Mouse (Mus musculus) stomach, embryonic 16.5 days (tissue): ENCODE results near the gene Traf3ip2. TPM values are rescaled to one million over a fixed set of nuclear protein-coding genes. Genes with fewer than 3 reads are reported as not detected.

Experiments used
- ATAC-seq: fragments of 200-750 bp; cut with Nextera tagmentation; 2 replicates; pipeline ENCODE4 v1.8.0; 2017; ENCODE audit warnings: moderate number of reproducible peaks, moderate TSS enrichment; ENCODE audit not compliant: insufficient read depth, low FRiP score
- H3K27ac ChIP-seq: fragments of 300-500 bp; sonication (generic); 2 replicates; pipeline ENCODE4 v1.5.1; 2014; ENCODE audit warnings: low read length
- H3K27me3 ChIP-seq: fragments of 300-500 bp; sonication (generic); 2 replicates; pipeline ENCODE4 v1.6.1; 2014; ENCODE audit warnings: low read length, control low read depth, mixed read lengths; ENCODE audit not compliant: control insufficient read depth, insufficient read depth
- H3K36me3 ChIP-seq: fragments of 300-500 bp; sonication (generic); 2 replicates; pipeline ENCODE4 v1.6.1; 2014; ENCODE audit warnings: low read length; ENCODE audit not compliant: control insufficient read depth, insufficient read depth
- H3K4me1 ChIP-seq: fragments of 300-500 bp; sonication (generic); 2 replicates; pipeline ENCODE4 v1.6.1; 2014; ENCODE audit warnings: low read length, control low read depth, mixed read lengths; ENCODE audit not compliant: control insufficient read depth, insufficient read depth
- H3K4me2 ChIP-seq: fragments of 300-500 bp; sonication (generic); 2 replicates; pipeline ENCODE4 v1.6.1; 2014; ENCODE audit warnings: low read depth, low read length, mixed read lengths
- H3K4me3 ChIP-seq: fragments of 300-500 bp; sonication (generic); replicated peaks from 2 replicates; pipeline ENCODE4 v1.5.1; 2014; ENCODE audit warnings: mild to moderate bottlenecking, low read length
- H3K9ac ChIP-seq: fragments of 300-500 bp; sonication (generic); 2 replicates; pipeline ENCODE4 v1.6.1; 2014; ENCODE audit warnings: low read length
- H3K9me3 ChIP-seq: fragments of 300-500 bp; sonication (generic); replicated peaks from 2 replicates; pipeline ENCODE4 v1.6.1; 2016; ENCODE audit warnings: low read length, control low read depth; ENCODE audit not compliant: control insufficient read depth
- WGBS: fragments of 180-500 bp; shearing (Covaris S2); extraction: QIAGEN DNeasy Blood & Tissue Kit; methylation state at CpG from one replicate; pipeline ENCODE4 v1.1.7; 2014; 5-methylcytosine and 5-hydroxymethylcytosine counted together
- polyA plus RNA-seq: library from polyadenylated mRNA; unstranded; fragments of >200 nt; fragmentation: Nextera tagmentation; extraction: Ambion mirVana; gene quantifications from 2 replicates; pipeline ENCODE4 v1.2.1, GENCODE M21; 2015

Traf3ip2 gene
- 32.1 and 33.1 TPM in 2 replicates for polyA plus RNA-seq

DNA sequence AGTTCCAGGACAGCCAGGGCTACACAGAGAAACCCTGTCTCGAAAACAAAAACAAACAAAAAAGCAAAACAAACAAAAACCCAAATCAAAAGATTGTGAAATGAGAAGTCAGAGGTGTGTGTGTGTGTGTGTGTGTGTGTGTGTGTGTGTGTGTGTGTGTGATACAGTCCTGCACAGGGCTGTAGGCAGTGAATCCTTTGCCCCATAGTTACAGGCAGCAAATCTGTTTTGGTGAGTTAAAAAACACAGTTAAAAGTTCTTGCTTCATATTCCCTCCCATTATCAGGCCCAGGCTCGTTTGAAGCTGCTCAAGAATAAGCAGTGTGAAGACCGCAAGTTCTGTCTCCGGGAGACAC lies at the start of gene Traf3ip2:
TSS of gene Traf3ip2 (plus strand) at position 302 of the 356 bp plus-strand sequence.
- peaks cover 5% of the 10 kb centered on the region; the same call in 1 of the 2 replicates for H3K9me3 ChIP-seq
- H3K27ac ChIP-seq = peak within 1 kb of the TSS; percentile 99

DNA sequence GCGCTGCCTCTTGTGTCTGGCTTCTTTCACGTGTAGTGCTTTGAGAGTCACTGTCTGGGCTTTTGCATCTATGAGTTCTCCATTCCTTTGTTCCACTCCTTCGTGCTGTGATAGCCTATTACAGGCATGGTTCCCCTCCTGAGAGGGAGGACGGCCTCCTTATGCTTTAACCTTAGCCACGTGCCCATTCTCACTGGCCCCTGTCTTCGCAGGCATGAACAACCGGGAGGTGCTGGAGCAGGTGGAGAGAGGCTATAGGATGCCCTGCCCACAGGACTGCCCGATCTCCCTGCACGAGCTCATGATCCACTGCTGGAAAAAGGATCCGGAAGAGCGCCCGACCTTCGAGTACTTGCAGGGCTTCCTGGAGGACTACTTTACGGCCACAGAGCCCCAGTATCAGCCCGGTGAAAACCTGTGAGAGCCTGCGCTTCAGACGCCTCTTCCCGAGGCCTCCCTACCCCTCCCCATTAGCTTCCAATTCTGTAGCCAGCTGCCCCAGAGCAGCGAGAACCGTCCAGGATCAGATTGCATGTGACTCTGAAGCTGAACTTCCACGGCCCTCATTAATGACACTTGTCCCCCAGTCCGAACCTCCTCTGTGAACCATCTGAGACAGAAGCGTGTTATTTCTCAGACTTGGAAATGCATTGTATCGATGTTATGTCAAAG lies 49.0 kb upstream of the Traf3ip2 start:
- ATAC-seq = peak; percentile 30; the same call in 1 of the 2 replicates
- H3K4me1 ChIP-seq = peaks cover 19% of the 10 kb centered on the region

More for the DNA sequence above, at the start of gene Traf3ip2:
- 21% methylated on average over 4 of the region's 4 CpGs for WGBS
- peak within 1 kb of the TSS; percentile 92 for H3K9ac ChIP-seq
- ATAC-seq = no peak
- no peaks in the 10 kb centered on the region for H3K27me3 ChIP-seq
- H3K4me1 ChIP-seq = peaks cover 42% of the 10 kb centered on the region
- H3K4me3 ChIP-seq = peak within 1 kb of the TSS; percentile 64
- peaks cover 9% of the 10 kb centered on the region; the same call in 1 of the 2 replicates for H3K36me3 ChIP-seq
- H3K4me2 ChIP-seq = peak within 1 kb of the TSS; percentile 63

GRCm38 (mm10) chr10:39566901-39567300 lies 45.8 kb upstream of the Traf3ip2 start:
- no peak for ATAC-seq
- H3K4me1 ChIP-seq = peaks cover 18% of the 10 kb centered on the region; the same call in 1 of the 2 replicates
- no peak overlapping the region for H3K9ac ChIP-seq
- no peaks in the 10 kb centered on the region for H3K9me3 ChIP-seq
- H3K4me2 ChIP-seq = no peak overlapping the region
- H3K4me3 ChIP-seq = no peak overlapping the region
- WGBS = 69% methylated on average over 12 of the region's 12 CpGs
- H3K27me3 ChIP-seq = no peaks in the 10 kb centered on the region
- 0 out of 2 replicates have a peak overlapping the region, but pooled peaks have one; percentile 3 for H3K27ac ChIP-seq
- no peaks in the 10 kb centered on the region; the same call in 1 of the 2 replicates for H3K36me3 ChIP-seq

More for the DNA sequence above, 49.0 kb upstream of the Traf3ip2 start:
- WGBS = 48% methylated on average over 24 of the region's 24 CpGs
- peak overlapping the region; percentile 24 for H3K9ac ChIP-seq
- no peak overlapping the region for H3K4me3 ChIP-seq
- H3K4me2 ChIP-seq = no peak overlapping the region
- peak overlapping the region; percentile 57 for H3K27ac ChIP-seq
- H3K9me3 ChIP-seq = no peaks in the 10 kb centered on the region
- H3K27me3 ChIP-seq = no peaks in the 10 kb centered on the region
- H3K36me3 ChIP-seq = no peaks in the 10 kb centered on the region; the same call in 1 of the 2 replicates

- H3K4me3 ChIP-seq = no peak overlapping the region
- WGBS = 55% methylated on average over 4 of the region's 4 CpGs
- ATAC-seq = no peak
- H3K9me3 ChIP-seq = no peaks in the 10 kb centered on the region
- peak overlapping the region; percentile 56; the same call in 1 of the 2 replicates for H3K27ac ChIP-seq
- no peaks in the 10 kb centered on the region for H3K27me3 ChIP-seq
- no peaks in the 10 kb centered on the region; the same call in 1 of the 2 replicates for H3K36me3 ChIP-seq
- no peak overlapping the region for H3K9ac ChIP-seq
- H3K4me1 ChIP-seq = peaks cover 26% of the 10 kb centered on the region
- no peak overlapping the region for H3K4me2 ChIP-seq
Observed at GRCm38 (mm10) chr10:39568991-39569390, 43.7 kb upstream of the Traf3ip2 start.

DNA sequence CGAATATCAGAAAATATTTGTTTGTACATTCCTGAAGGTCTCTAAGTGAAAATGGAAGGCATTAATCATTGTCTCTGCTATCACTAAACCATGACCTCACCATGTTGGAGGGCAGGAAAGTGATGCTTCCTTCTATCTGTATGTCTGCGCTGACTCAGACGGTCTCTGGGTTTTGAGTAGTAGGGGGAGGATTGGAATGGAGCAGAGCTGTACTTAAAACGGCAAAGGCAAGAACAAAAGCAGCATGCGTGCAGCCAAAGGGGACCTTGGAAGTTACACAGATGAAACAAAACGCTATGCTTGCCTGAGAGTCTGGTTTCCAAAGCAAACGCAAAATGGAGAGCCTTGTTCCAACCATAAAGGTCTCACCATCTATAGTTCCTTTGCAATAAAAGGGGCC lies 41.7 kb upstream of the Traf3ip2 start:
- Histone ChIP-seq H3K4me2 (no peak overlapping the region), H3K4me1 (peaks cover 26% of the 10 kb centered on the region), H3K27me3 (no peaks in the 10 kb centered on the region), H3K9ac (no peak overlapping the region), H3K9me3 (no peaks in the 10 kb centered on the region), H3K4me3 (no peak overlapping the region), H3K27ac (peak overlapping the region; percentile 7; the same call in 1 of the 2 replicates), H3K36me3 (no peaks in the 10 kb centered on the region)
- no peak for ATAC-seq
- 25% methylated on average over 7 of the region's 7 CpGs for WGBS

DNA sequence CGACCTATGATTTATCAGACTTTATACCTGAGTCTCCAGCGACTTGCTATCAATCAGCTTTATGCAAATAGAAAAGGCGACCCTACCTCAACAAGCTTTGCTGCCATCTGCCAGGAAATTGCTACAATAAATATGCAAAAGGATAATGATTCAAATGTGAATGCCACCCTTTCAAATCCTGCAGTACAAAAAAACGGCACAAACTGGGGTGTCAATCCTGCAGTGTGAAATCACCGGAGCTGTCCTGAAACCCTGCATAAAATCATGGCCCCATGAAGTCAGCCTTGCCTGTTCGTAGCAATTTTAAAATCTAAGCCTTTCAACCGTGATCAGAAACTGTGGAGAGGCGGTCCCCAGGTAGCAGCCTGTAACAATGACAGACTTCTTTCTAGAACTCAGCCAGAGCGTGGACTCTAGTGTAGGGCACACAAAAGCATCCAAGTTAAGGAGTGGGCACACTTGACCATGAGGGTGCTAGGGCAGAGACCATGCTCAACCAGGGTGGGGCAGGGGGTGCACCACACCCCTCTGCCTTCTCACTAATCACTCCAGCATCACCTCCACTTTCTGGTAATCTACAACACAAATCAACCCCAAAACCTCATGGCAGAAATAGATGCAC lies 40.6 kb upstream of the Traf3ip2 start:
- Histone ChIP-seq H3K27me3 (no peaks in the 10 kb centered on the region), H3K36me3 (no peaks in the 10 kb centered on the region), H3K4me3 (no peak overlapping the region), H3K9ac (no peak overlapping the region), H3K4me1 (peaks cover 26% of the 10 kb centered on the region), H3K27ac (peak overlapping the region; percentile 32; the same call in 1 of the 2 replicates), H3K9me3 (no peaks in the 10 kb centered on the region), H3K4me2 (no peak overlapping the region)
- WGBS = 59% methylated on average over 9 of the region's 9 CpGs
- no peak for ATAC-seq

DNA sequence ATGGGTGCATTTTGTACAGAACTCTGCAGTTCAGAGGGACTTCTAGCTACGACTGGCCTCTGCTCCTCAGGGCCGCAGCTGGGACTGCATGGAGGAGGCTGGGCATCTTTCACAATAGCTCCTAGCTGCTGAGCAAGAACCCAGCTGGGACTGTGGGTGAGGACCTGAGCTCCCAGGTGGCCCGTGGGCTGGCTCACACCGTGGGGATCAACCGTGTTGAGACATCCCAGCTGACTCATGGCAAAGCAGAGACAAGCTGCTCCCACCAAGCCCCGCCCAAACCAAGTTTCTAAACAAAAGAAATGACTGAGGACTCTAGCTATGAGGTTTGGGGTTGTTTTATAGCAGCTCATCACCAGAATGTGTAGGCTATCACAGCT lies 40.1 kb upstream of the Traf3ip2 start:
- no peaks in the 10 kb centered on the region for H3K9me3 ChIP-seq
- H3K9ac ChIP-seq = no peak overlapping the region
- H3K4me1 ChIP-seq = peaks cover 26% of the 10 kb centered on the region
- H3K4me2 ChIP-seq = no peak overlapping the region
- H3K27me3 ChIP-seq = no peaks in the 10 kb centered on the region
- 28% methylated on average over 6 of the region's 6 CpGs for WGBS
- ATAC-seq = peak; percentile 41; the same call in 1 of the 2 replicates
- H3K4me3 ChIP-seq = no peak overlapping the region
- no peaks in the 10 kb centered on the region for H3K36me3 ChIP-seq
- peak overlapping the region; percentile 32; the same call in 1 of the 2 replicates for H3K27ac ChIP-seq

DNA sequence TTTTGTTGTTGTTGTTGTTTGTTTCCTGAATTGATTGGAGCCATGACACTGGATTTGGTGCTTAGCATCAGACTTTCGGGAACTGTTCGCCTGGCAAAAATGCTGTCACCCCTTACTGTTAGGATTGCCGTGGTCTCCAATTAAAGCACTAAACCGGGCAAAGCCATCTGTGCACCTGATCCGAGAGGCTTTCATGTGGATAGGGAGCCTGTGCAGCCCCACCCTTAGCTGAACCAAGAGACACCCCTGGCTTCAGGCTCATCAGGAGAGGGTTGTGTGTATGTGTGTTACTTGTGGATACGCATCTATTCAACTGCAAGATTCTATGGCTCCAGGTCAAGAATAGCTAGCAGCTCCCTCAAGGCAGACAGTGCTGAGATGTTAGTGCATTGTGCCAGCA lies 36.3 kb upstream of the Traf3ip2 start:
- H3K4me1 ChIP-seq = peaks cover 14% of the 10 kb centered on the region
- no peak overlapping the region for H3K4me2 ChIP-seq
- ATAC-seq = no peak
- H3K36me3 ChIP-seq = no peaks in the 10 kb centered on the region
- H3K27me3 ChIP-seq = no peaks in the 10 kb centered on the region
- H3K9ac ChIP-seq = no peak overlapping the region
- no peak overlapping the region for H3K27ac ChIP-seq
- no peaks in the 10 kb centered on the region for H3K9me3 ChIP-seq
- H3K4me3 ChIP-seq = no peak overlapping the region
- WGBS = 86% methylated on average over 6 of the region's 6 CpGs

DNA sequence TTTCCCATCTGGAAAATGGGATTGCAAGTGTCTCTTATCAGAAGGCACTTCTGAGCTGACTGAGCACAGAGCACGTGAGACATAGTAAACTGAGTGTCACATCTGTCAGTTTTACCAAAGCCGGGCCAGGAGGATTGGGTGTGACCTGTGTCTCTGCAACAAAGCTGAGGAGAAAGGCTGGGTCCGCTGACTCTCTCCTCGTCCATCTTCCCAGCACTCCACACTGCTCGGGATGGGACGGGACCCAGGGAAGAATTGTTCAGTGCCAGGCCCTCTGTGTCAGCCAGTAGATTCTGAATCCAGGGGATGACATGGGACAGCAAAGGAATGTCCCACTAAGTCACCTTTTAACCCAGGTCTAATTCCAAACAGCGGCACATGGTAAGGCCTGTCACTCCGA lies 32.3 kb upstream of the Traf3ip2 start:
- ATAC-seq = no peak
- no peaks in the 10 kb centered on the region for H3K9me3 ChIP-seq
- H3K27ac ChIP-seq = no peak overlapping the region
- H3K27me3 ChIP-seq = no peaks in the 10 kb centered on the region
- 73% methylated on average over 8 of the region's 8 CpGs for WGBS
- H3K4me1 ChIP-seq = 0 out of 2 replicates have a peak, but pooled peaks cover 2% of the 10 kb centered on the region
- no peak overlapping the region for H3K9ac ChIP-seq
- no peak overlapping the region for H3K4me3 ChIP-seq
- H3K4me2 ChIP-seq = no peak overlapping the region
- no peaks in the 10 kb centered on the region for H3K36me3 ChIP-seq
